Mouse (Mus musculus) thymus, postnatal 4 days (tissue): ENCODE data around the gene Lamtor1.

Source experiments
- DNase-seq: peaks from one replicate; pipeline ENCODE4 v3.0.0; 2021

The Lamtor1 gene

GRCm38 (mm10) chr7:101955862-101956261, 50.2 kb downstream of the Lamtor1 start:
- DNase-seq: no peak

- no peak for DNase-seq
Observed at GRCm38 (mm10) chr7:101956481-101956880, 50.8 kb downstream of the Lamtor1 start.

- DNase-seq: no peak
Observed at GRCm38 (mm10) chr7:101956911-101957310, 51.2 kb downstream of the Lamtor1 start.

- no peak for DNase-seq
Observed at GRCm38 (mm10) chr7:101962829-101963228, 57.1 kb downstream of the Lamtor1 start.

- DNase-seq: no peak
Observed at GRCm38 (mm10) chr7:101963621-101964020, 57.9 kb downstream of the Lamtor1 start.

- no peak for DNase-seq
Observed at GRCm38 (mm10) chr7:101964551-101964950, 58.8 kb downstream of the Lamtor1 start.

GRCm38 (mm10) chr7:101965606-101966005, 59.9 kb downstream of the Lamtor1 start:
- DNase-seq: peak; percentile 26

- no peak for DNase-seq
Observed at GRCm38 (mm10) chr7:101967256-101967655, 61.6 kb downstream of the Lamtor1 start.

GRCm38 (mm10) chr7:101968751-101969150, 63.0 kb downstream of the Lamtor1 start:
- no peak for DNase-seq

GRCm38 (mm10) chr7:101969694-101970428, 64.2 kb downstream of the Lamtor1 start:
- DNase-seq: peak; percentile 90

- peak; percentile 80 for DNase-seq
Observed at GRCm38 (mm10) chr7:101970429-101970775, 64.7 kb downstream of the Lamtor1 start.

GRCm38 (mm10) chr7:101970821-101971461, 65.2 kb downstream of the Lamtor1 start:
- DNase-seq: peak; percentile 74

- DNase-seq: no peak
Observed at GRCm38 (mm10) chr7:101971721-101972120, 66.0 kb downstream of the Lamtor1 start.

- no peak for DNase-seq
Observed at GRCm38 (mm10) chr7:101973730-101974129, 68.0 kb downstream of the Lamtor1 start.

- DNase-seq: no peak
Observed at GRCm38 (mm10) chr7:101974505-101974904, 68.8 kb downstream of the Lamtor1 start.
